Mouse (Mus musculus): ENCODE data around the gene Klf8.
"Not testable (repeated sequence)": the region's sequence is repeated elsewhere in the genome, so short reads cannot be mapped to it uniquely, and the experiment has no call there.

Klf8 gene

DNA sequence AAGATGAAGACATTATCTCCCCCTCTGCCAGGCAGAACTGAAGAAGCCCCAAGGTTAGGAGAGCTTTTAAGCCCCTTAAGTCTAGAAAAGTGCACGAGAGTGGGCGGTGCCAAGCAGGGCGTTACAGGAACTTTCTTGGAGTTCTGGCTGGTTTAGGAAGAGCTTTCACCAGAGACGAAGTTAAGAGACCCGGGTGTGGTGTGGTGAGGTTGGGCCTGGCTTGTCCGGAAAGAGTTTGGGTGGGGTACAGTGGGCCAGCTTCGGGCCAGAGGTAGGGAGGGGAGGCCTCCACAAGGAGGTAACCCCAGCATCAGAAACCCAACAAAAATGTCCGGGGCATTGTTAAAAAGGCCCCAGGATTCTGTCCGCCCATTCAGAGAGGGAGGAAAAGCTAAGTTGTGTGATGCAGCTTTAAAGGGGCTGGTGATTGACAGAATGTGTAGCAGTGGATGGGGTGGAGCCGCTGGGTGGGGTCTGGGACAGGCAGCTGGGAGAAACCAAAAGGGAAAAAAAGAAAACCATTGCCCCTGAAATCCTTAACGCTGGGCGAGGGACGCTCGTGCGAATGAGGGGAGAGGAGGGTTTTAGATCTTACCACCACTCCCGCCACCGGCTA, at the start of gene Klf8:
Gene Klf8, plus strand, starts transcription at position 163 of the 616 bp plus-strand sequence.
- DNase-seq, result peak in 1 of 2 experiments; percentile 47

GRCm38 (mm10) chrX:153199185-153199584, 38.1 kb upstream of the Klf8 start:
- peak in 1 of 2 experiments; percentile 2 for DNase-seq

- no peak for DNase-seq
These were observed 26.2 kb upstream of the Klf8 start for GRCm38 (mm10) chrX:153211101-153211500.

DNA sequence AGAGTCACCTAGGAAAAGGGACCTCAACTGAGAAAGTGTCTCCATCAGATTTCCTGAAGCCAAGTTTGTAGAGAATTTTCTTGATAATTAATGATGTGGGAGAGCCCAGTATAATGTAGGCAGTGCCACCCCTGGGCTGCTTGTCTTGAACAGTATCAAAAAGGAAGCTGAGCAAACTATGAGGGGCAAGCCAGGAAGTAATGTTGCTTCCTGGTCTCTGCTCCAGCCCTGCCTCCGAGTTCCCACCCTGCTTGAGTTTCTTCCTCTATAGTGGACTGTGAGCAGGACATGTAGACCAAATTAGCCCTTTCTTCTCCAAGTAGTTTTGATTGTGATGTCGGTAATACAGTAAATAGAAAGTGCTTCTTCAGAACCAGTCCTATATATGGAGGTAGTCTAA, 6.0 kb upstream of the Klf8 start:
- DNase-seq, result no peak

GRCm38 (mm10) chrX:153233255-153233654, 4.0 kb upstream of the Klf8 start:
- no peak for DNase-seq

- DNase-seq, result peak; percentile 71
These were observed 746 bp downstream of the Klf8 start for GRCm38 (mm10) chrX:153237920-153238504.

GRCm38 (mm10) chrX:153254256-153254655, 17.0 kb downstream of the Klf8 start:
- DNase-seq, result no peak

DNA sequence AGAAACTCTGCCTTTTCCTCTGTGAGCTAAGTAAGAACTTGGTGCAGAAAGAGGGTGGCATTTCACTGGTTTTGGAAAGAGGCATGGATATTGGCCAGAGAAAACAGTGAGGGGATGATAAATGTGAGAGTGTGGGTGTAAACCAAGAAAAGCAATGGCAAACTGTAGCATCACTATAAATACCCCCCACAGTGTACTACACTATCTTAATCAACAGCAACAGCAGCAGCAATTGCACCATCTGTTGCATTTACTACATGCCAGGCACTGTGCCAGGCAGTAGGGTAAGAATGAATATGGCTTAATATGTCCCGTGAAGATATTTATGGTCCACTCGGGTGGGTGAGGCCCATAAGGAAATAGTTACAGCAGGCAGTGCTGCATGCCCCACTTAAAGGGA, 18.2 kb downstream of the Klf8 start:
- peak in 1 of 2 experiments; percentile 29 for DNase-seq

DNA sequence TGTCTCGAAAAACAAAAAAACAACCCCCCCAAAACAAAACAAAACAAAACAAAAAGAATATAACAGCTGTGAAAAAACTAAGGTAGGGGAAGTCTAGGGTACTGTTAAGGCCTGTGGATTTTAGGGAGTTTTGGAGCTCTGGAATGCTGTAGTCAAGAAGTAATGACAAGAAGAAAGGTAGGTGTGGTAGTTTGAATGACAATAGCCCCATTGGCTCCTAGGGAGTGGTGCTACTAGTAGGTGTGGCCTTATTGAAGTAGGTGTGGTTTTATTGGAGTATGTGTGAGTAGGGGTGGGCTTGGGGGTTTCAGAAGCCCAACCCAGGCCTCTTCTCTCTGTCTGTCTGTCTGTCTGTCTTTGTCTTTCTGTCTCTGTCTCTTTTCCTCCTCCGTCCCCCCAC, 44.9 kb downstream of the Klf8 start:
- DNase-seq, result no peak

DNA sequence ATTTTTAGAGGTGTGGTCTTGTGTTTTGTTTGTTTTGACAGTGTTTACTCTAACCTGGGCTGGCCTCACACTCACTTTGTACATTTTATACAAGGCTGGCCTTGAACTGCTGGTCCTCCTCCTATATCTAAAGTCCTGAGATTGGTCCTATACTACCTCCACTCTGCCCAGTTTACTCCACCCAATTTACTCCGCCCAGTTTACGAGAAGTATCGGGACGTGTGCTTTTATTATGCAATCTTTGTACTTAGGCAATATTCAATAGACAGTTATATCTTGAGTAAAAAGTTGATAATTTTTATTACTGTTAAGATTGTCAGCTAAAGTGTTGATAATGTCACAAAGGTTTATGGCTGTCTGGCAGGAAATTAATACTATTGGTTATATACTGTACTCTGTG, 74.1 kb downstream of the Klf8 start:
- DNase-seq, result no peak

DNA sequence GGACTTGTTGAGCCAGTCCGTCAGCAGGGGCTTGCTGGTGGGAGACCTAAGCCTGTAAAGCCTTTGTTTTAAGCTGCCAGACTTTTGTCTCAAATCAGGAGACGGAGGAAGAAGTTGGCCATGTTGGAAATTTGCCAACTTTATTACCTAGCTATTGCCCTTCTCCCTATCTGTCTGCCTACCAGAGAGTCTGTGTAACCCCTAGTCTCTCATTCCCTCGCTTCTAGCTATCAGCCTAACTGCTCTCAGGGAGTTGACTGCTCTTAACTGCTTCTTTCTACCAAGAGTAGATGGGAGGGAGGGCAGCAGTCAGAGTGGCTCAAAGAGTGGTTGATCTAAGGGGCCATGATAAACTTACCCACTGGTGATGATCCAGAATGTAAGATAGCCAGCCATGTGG, 85.8 kb downstream of the Klf8 start:
- DNase-seq, result no peak

DNA sequence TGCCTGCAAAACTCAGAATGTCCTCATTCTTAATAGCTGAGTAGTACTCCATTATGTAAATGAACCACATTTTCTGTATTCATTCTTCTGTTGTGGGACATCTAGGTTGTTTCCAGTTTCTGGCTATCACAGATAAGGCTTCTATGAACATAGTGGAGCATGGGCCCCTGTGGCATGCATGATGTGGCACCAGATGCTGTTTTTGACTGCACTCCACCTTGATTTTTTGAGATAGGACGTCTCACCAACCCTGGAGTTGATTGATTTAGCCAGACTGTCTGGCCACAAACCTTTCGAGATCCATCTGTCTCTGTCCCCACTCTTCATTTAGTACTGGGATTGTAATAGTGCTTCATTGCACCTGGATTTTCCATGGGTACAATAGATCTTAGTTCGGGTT, 96.9 kb downstream of the Klf8 start:
- DNase-seq, result not testable (repeated sequence)

DNA sequence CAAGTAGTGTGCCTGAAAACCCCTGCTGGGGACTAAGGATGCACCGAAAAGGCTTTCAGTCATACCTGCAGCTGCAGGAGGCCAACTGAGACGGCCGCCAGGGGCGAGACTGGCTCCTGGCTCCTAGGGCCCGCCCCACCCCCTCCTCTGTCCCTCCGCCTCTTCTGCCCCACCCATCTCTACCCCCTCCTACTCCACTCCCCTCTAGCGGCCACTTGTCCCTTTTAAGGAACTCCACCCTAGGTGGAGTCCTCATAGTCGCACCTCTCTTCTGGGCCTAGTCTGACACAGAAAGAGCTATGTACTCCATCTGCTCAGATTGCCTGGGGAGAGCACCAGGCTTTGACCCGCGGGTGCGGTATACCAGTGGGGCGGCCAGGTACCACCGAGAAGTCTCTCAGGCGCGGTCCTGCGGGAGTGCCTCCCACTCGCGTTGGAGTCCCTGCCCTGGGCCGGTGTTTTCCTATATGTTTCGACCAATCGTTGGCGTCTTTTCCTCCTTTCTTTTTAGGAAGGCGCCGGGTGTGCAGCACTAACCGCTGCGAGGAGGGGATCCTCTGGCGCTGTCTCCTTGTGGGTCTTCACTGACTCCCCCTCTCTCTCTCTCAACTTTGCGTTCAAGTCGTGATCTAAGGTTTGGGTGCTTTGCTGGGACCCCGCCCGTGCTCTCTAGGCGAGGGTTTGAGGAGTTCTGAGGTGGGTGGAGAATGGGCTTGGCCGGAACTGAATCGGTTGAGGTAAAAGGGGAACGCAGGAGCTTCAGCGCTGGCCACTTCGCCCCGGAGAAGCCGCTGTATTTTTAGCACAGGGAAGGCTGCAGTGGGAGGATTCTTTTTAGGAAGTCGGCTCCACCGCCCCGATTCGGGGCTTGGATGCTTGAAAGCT, 122.3 kb downstream of the Klf8 start:
- DNase-seq, result peak; percentile 42 to 59

DNA sequence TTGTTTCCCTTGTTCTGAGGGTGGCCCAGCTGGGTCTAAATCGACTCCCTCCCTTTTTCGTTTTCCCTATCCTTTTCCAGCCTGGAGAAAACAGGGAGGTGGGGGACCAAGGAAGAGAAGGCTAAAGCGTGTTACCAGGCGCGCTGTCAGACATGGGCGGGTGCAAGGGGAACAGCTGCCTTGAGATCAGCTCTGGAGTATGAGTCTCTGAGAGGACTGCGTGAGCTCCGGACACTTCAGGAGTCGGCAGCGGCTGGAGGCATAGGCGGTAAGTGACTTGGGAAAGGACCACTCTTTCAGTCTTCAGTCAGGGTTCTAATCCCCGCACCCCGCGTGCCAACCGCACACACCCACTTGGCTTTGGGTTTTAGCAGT, 122.9 kb downstream of the Klf8 start:
- DNase-seq, result peak in 1 of 2 experiments; percentile 21

- DNase-seq, result peak in 1 of 2 experiments; percentile 2
These were observed 123.5 kb downstream of the Klf8 start for GRCm38 (mm10) chrX:153360666-153361269.

GRCm38 (mm10) chrX:153366754-153367153, 129.5 kb downstream of the Klf8 start:
- peak; percentile 30 to 69 for DNase-seq

- no peak for DNase-seq
These were observed 132.5 kb downstream of the Klf8 start for GRCm38 (mm10) chrX:153369780-153370179.

DNA sequence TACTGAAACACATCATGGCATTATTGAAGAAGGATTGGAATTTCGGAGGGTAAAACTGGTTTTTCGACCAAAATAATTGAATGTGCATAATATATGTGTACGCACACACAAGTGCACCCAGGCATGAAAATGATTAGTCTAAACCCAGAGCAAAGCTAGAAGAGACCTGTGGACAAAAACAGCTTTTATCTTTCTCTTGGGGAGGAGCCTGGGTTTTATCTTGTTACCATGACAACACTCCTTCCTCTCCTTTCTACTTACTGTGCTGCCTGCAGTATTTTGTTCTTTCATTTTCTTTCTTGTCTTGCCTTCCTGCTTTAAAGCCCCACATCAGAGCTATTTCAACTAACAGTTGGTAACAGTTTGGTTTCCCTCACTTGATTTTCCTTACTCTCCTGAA, 137.8 kb downstream of the Klf8 start:
- no peak for DNase-seq

DNA sequence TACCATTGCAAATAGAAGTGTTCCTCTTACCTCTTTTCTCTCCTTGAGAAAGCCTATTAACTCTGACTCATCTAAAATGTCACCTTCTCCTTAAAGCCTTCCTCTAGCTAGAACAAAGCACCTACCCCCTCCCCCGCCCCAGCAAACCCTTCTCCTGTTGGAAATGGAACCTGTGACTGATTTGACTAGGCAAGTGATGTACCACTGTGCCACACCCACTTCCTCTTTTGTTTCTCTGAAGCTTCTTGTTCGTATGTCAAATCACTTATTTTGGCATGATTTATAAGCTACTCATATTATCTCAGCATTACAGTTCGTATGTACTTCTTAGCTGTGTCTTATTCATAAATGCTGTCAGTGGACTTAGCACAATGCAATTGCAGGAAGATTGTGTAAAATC, 144.5 kb downstream of the Klf8 start:
- DNase-seq, result no peak

DNA sequence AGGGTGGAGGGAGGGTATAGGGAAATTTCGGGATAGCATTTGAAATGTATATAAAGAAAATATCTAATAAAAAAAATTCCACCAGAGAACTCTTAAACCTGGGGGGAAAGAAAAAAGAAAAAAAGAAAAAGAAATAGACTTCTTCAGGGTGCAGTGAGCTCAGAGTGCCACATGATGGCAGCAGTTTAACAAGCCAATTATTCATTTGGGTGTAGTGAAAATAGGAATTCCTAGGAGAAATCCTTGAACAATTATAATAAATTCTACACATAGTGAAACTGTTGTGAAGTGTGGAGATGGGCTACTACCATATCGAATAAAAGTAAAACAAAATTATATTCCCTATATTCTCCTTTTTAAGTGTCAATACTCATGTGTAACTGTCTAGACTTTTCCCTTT, 152.0 kb downstream of the Klf8 start:
- peak; percentile 12 to 46 for DNase-seq

DNA sequence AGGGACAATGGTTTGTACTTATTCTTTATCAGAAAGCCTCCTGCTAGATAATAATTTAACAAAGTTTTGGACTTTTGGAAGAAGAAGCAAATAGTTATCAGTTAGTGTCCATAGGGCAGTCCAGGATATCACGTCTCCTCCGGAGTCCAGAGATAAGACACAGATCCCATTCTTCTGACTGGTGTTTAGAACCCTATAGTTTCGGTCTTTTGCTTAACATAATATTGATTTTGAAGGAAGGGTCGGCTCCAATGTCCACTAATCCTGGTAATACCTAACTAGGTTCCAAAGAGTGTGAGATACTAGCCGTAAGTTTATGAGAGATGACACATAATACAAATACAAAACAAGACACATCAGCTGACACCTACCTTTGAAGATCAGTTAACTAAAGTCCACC, 179.8 kb downstream of the Klf8 start:
- DNase-seq, result no peak

DNA sequence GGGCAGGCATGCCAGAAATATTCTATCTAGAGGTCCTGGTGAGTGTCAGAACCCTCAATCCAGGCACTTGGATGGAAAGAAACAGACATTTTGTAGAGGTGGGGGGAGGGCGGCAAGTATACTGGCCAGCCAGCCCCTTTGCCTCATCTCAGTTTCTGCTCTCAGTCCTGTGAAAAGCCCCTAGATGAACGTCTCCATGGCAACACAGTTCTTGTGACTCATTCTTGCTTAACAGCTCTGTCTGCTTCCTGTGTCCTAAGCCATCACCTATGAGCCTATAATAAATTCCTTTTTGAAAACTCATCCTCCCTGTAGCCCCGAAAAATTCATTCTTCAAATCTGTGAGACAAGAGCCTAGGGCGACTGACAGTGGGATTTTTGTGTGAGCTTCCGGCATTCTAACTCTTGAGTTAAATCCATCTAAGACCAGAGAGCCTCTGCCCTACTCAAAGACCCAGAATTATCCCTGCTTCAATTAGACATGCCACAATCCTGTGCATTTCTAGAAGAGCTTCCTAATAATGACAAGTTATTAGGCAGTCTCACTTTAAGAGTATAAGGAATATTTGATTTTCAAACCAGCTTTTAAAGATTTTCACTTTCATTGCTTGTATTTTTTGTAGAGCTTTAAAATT, 196.5 kb downstream of the Klf8 start:
- no peak for DNase-seq

DNA sequence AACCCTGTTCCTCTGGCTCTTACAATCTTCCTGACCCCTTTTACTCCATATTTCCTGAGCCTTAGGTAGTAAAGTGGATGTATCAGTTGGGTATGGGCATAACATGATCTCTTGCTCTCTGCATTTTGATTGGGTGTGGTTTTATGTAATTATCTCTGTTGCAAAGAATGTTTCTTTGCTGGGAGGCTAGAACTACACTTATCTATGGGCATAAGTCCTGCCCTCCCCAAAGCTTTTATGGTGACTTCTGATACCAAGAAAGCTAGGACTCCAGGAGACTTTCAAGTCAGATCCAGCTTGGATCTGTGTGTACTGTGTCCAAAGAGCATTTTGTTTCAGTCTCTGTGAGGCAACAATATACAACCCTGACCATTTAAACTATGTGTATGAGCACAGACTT, 202.3 kb downstream of the Klf8 start:
- DNase-seq, result no peak
